Mouse (Mus musculus) adrenal gland, adult (tissue): ENCODE results near the gene Hba-a1.
A peak's percentile ranks its signal among the peaks of the same experiment; 100 is the strongest.
"Not testable (repeated sequence)": the region's sequence is repeated elsewhere in the genome, so short reads cannot be mapped to it uniquely, and the experiment has no call there.

Source experiments
- DNase-seq, 2 experiments: peaks; one replicate each; pipeline ENCODE4 v3.0.0; 2022 to 2023; ENCODE audit warnings: low spot score in 1 of 2; ENCODE audit not compliant: inconsistent age in 2 of 2

Hba-a1 gene

DNA sequence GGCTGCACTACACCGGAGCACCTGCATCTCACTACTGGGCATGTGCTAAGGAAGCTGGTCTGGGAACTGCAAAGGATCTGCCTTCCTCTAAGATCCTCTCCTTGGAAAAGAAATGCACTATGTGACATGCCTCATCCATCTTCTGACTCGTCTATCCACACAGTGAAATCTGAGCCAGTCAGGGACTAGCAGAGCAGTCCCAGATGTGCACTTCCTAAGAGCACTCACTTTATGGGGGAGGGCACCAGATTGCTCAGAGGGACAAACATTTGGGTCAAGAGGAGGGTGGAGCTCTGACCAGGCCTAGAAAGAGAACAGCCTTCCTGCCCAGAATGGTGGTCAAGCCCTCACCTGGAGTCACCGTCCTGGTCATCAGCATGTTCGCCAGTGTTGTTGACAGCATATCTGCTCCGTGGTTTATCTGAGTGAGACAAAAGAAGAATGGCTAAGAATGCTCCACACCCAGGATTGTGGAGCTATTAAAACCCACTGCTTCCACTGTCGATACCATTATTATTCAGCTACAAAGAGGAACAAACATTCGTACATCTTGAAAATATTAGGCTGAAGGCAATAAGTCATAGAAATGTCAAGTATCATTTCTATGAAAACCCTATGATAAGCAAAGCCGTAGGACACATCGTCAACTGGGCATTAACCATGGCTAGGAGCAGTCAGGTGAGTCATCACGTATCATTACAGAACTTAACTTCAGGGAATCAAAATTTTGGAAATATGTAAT is 20.5 kb upstream of the Hba-a1 start:
- DNase-seq = peak in 1 of 2 experiments; percentile 65

GRCm38 (mm10) chr11:32265117-32265738 is 18.1 kb upstream of the Hba-a1 start:
- DNase-seq = no peak

- DNase-seq = no peak
These were observed 17.1 kb upstream of the Hba-a1 start for GRCm38 (mm10) chr11:32266194-32266593.

- no peak for DNase-seq
These were observed 16.5 kb upstream of the Hba-a1 start for GRCm38 (mm10) chr11:32266776-32267175.

GRCm38 (mm10) chr11:32267188-32267884 is 16.0 kb upstream of the Hba-a1 start, which contains the start of gene Nprl3:
Gene Nprl3 (minus strand): TSS chr11:32267707.
- DNase-seq = peak; percentile 97 to 98

DNA sequence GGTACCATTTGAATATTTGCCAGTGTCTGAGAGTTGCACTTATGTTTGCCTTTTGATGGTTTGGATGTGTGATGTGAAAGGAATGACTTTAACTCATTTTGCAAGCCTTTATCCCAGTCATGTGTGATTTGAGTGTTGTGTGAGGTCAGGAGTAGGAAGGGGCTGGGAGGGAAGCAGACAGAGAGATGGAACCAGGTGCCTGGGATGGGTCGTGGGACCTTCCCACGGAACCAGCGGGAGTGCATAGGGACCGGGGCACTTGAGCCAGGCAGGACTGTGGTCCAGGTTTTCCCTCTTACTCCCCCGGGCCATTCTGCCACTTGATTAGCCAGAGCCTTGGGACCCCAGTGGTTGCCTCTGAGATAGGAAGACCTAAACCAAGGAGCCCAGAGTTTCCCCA is 15.3 kb upstream of the Hba-a1 start:
- DNase-seq = no peak

DNA sequence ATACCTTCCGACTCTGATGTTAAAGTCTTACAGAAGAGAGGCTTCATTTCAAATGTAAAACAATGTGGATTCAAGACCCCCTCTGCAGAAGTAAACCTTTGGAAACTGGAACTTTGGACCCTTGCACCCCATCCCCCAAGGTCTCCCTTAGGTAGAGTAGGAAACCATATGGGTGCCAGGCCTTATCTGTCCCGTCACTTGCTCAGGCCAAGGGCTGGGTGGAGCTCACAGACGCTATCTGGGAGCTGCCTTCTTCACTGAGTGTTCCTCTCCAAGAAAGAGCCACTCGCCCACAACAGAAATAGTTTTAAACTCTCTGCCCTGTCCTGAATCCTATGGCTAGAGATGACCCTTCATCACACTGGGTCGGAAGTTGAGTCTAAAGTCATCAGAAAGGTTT is 14.4 kb upstream of the Hba-a1 start:
- DNase-seq = no peak

GRCm38 (mm10) chr11:32271178-32271577 is 12.1 kb upstream of the Hba-a1 start:
- DNase-seq = no peak

DNA sequence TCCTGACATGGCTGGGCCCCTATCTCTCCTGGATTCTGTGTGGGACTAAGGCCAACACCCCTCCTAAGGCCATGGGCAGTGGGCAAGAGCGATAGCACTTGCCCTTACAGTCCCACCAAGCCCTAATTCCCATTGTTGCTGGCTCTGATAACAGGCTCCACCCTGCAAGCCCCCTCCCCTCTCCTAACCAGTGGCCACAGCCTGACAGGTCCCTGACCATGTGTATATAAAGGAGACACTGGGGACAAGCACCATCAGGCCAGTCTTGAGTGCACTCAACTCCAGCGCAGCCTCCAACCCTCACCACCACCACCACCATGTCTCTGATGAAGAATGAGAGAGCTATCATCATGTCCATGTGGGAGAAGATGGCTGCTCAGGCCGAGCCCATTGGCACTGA is 7.0 kb upstream of the Hba-a1 start, which contains the start of gene Hba-x:
Gene Hba-x, plus strand, starts transcription at position 54 of the 400 bp plus-strand sequence.
- DNase-seq = no peak

DNA sequence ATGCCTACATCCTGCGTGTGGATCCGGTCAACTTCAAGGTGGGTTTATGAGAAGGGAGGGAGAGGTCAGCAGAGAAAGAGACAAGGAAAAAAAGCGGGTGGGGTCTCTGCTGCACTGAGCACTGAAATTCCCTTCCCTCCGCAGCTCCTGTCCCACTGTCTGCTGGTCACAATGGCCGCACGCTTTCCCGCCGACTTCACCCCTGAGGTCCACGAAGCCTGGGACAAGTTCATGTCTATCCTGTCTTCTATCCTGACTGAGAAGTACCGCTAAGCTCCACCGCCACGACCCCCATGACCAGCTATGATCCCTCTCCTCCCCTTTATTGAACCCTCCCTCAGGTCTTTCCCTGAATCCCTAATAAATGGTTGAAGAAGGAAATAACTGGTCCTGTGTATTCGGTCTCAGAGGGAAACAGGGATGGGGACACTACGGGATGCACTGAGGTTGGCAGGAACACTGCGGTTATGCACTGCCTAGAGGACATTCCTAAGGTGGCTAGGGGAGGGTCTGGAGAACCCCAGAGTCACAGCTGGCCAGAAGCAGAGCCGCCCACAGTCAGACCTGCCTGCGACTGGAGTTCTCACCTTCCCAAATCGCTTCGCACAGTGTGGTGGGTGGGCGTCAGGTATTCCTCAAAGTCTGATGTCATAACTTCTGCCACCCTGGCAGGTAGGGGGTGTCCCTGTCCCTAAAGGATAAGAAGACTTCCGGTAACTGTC is 5.4 kb upstream of the Hba-a1 start:
- DNase-seq = no peak

GRCm38 (mm10) chr11:32278458-32278957 is 4.8 kb upstream of the Hba-a1 start:
- DNase-seq = no peak

GRCm38 (mm10) chr11:32280646-32281045 is 2.7 kb upstream of the Hba-a1 start:
- no peak for DNase-seq

DNA sequence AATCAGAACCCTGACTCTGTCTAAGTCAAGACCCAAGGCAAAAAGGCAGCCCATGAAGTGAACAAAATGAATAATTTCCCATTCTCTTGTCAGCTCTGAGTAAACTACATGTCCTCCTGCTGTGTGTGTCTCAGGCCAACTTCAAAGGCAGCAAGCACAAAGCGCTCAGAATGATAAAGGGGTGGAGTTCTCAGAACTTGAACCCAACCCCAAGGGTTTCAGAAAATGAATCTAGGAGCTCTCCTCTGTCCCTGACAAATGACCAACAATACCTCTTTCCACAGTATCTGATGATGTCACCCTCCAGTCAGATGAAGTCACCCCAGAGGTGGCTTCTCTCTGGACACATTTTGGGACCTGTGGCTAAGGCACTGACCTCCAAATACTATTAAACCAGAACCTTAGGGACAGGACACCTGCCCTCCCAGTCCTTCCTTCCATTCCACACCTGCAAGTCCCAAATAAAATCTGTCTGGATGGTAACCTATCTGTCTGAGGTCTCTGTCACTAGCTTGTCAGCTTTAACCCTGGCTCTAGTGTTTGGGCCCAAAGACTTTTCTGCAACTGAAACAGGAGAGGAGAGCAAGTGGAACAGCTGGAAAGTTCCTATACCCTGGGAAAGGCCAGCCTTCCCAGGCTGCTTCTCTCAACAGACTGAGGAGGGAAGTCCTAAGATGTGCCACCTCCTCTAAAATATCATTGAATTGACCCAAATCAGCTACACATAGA is 1.7 kb upstream of the Hba-a1 start:
- peak in 1 of 2 experiments; percentile 38 for DNase-seq

DNA sequence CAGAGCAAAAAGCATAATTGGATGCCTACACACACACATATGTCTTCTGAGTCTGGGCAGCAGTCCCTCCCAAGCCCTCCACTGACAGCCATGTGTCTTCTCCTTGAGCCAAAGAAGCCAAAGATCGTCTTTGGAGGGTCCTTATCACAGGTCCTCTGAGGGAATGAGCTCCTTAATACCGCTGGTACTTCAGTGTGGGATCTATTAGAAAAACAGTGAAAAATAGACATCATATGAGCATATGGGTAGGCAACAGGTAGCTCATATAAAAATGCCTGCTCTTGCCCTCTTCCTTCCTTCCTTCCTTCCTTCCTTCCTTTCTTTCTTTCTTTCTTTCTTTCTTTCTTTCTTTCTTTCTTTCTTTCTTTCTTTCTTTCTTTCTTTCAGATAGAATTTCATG is 1.3 kb downstream of the Hba-a1 start:
- DNase-seq = not testable (repeated sequence)

GRCm38 (mm10) chr11:32285031-32285775 is 1.9 kb downstream of the Hba-a1 start:
- DNase-seq = no peak

DNA sequence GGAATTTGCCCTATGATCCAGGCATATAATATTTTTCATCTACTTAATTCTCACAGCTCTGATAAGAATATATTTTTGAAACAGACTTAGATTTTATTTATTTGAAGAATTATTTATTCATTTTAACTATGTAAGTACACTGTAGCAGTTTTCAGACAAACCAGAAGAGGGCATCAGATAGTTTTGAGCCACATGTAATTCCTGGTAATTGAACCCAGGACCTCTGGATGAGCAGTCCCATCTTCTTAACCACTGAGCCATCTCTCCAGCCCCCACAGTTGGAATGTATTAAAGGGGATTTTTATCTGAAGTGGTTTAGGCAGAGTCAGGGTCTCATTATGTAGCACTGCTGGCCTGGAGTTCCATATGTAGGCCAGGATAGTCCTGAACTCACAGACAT is 2.6 kb downstream of the Hba-a1 start:
- not testable (repeated sequence) for DNase-seq

DNA sequence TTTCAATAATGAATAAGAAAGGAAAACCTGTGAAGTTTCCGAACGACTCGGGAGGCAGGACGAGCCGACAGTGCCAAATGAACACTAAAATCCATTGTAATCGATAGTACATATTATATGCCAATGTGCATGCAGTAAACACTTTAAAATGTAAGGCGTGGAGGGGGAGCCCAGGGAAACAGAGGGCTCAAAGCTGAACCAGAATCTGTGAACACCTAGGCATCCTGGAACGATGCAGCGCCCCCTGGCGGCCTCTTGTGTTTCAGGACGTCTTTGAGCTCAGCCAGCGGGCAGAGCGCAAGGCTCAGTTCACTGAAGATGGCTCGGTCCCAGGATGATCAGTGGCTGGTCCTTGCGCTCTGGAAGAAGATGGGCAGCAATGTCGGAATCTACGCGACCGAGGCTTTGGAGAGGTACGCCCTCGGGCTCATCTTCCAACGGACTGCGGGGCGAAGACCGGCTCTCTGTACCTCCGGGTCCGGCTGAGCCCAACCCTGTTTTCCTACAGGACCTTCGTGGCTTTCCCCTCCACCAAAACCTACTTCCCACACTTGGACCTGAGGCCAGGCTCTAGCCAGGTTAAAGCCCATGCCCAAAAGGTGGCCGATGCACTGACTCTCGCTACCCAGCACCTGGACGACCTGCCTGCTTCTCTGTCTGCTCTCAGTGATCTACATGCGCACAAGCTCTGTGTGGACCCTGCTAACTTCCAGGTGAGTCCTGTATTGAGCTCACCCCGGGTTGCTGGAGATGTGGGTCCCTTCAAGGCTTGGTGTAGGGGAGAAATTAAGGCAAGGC is 3.6 kb downstream of the Hba-a1 start, which contains the start of gene Hbq1b:
Gene Hbq1b, plus strand, starts transcription at position 271 of the 798 bp plus-strand sequence.
- DNase-seq = peak; percentile 77 to 92

- no peak for DNase-seq
These were observed 4.1 kb downstream of the Hba-a1 start for GRCm38 (mm10) chr11:32287493-32287825.

DNA sequence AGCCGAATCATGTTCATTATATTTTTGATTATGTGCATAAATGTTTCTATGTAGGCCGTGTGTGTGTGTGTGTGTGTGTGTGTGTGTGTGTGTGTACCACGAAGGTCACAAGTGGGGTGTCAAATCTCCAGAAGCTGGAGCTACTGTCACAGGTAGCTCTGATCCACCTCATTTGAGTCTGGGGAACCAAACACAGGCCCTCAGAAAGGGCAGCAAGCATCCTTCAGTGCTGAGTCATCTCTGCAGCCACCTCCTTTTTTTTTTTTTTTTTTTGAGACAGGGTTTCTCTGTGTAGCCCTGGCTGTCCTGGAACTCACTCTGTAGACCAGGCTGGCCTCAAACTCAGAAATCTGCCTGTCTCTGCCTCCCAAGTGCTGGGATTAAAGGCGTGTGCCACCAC is 9.5 kb downstream of the Hba-a1 start:
- not testable (repeated sequence) for DNase-seq
